Mouse (Mus musculus): ENCODE data around the gene Gtf3c6.
A peak's percentile ranks its signal among the peaks of the same experiment; 100 is the strongest.

DNA sequence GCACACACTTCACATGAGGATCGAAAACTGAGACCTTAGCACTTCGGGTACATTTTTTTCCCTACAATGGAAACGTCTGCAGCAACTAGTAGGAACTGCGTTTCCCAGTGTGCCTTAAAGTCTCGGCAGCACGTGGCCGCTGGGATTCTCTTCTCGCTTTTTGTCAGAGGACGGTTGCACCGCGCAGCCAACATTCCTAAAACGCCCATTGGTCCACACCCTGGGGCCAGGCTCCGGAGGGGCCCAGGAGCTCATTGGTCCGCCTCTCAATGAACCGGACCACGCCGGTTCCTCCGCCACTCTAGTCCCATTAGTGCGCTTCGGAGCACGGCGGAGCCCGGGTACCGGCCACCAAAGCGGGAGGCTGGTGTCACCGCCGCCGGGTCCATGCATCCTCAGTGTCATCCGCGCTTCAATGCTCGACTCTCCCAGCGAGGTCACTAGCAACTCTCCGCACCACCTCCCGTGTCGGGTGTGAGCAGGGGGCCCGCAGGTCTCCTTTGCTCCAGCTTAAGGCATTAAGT, 42.8 kb upstream of the Gtf3c6 start:
- TF ChIP-seq CTCF (conservative IDR thresholded peaks at IDR 0.05; ENCODE audit: insufficient read depth, insufficient read length, low read depth, low read length) (no peak), POLR2A (IDR thresholded peaks at IDR 0.05; ENCODE audit: low read depth, low read length) (peak; percentile 15)
